Mouse (Mus musculus): ENCODE measurements around the gene Trpt1. TPM values are rescaled to one million over a fixed set of nuclear protein-coding genes. Genes with fewer than 3 reads are reported as not detected.
A peak's percentile ranks its signal among the peaks of the same experiment; 100 is the strongest.

Trpt1 gene
- polyA plus RNA-seq, 1 experiment from 2014 or later, result 11.7 TPM

DNA sequence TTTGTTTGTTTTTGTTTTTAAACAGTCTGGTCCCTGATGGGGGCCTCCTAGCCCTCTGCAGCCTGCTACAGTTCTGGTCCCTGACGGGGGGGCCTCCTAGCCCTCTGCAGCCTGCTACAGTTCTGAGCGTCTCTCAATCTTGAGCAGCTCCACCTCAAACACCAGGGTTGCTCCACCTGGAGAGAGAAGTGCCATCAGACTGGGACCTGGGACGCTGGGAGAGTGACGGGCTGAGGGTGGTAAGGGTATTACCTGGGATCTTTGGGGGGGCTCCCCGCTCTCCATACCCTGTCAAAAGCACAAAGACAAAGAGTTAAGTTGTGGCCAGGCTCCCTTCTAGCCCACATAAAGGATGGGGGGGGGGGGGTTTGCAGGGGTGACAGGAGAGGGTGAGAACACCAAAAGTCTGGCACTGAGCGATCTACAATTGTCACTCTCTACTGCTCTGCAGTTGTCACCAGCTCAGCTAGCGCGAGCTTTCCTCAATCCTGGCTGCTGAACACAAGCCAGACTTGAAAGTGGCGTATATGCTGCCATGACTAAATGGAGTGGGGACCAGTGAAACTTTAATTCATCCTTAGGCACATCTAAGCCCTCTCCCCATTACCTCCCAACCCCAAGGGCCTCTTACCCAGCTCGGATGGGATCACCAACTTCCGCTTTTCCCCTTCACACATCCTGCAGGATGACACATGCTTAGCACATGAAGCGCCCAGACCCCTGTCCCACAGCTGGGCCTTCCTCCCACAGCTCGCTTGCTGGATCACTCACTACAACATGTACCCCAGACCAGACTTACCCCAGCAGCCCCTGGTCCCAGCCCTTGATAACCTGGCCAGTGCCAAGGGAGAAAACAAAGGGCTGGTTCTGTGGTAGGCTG, 17.9 kb upstream of the Trpt1 start:
- Histone ChIP-seq H3K27ac (peak overlapping the region; percentile 88), H3K9ac (peak overlapping the region; percentile 61; the same call in 1 of the 2 replicates), H3K36me3 (peaks cover 27% of the 10 kb centered on the region), H3K9me3 (no peaks in the 10 kb centered on the region), H3K4me1 (peaks cover 39% of the 10 kb centered on the region), H3K4me3 (peak overlapping the region; percentile 63; the same call in 1 of the 2 replicates), H3K4me2 (replicated peaks) (peak overlapping the region; percentile 64), H3K27me3 (no peaks in the 10 kb centered on the region)
- WGBS, result 83% methylated on average over 13 of the region's 13 CpGs
- no peak for ATAC-seq (ENCODE audit: insufficient number of reproducible peaks, insufficient read depth, low FRiP score, low TSS enrichment)

DNA sequence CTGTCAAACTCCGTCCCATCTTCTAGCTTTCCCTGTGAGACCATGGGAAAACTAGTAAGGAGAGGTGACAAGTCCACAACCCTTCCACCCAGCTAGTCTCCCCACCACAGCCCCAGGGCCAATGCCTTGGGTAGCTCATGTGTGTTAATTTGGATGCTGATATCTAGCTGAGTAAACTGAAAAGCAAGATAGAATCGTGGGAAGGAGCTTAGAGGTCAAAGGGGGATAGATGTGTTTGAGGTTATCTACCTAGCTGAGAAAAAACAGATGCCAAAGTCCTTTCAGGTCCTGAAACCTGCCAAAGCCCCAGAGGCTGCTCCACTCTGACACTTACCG, 17.3 kb upstream of the Trpt1 start:
- no peaks in the 10 kb centered on the region for H3K9me3 ChIP-seq
- H3K27ac ChIP-seq, result peak overlapping the region; percentile 88
- H3K4me3 ChIP-seq, result peak overlapping the region; percentile 63
- WGBS, result 44% methylated on average over 3 of the region's 3 CpGs
- peak overlapping the region; percentile 64 for H3K4me2 ChIP-seq (replicated peaks)
- H3K27me3 ChIP-seq, result no peaks in the 10 kb centered on the region
- H3K9ac ChIP-seq, result peak overlapping the region; percentile 61; the same call in 1 of the 2 replicates
- no peak for ATAC-seq (ENCODE audit: insufficient number of reproducible peaks, insufficient read depth, low FRiP score, low TSS enrichment)
- H3K36me3 ChIP-seq, result peaks cover 31% of the 10 kb centered on the region
- H3K4me1 ChIP-seq, result peaks cover 39% of the 10 kb centered on the region

DNA sequence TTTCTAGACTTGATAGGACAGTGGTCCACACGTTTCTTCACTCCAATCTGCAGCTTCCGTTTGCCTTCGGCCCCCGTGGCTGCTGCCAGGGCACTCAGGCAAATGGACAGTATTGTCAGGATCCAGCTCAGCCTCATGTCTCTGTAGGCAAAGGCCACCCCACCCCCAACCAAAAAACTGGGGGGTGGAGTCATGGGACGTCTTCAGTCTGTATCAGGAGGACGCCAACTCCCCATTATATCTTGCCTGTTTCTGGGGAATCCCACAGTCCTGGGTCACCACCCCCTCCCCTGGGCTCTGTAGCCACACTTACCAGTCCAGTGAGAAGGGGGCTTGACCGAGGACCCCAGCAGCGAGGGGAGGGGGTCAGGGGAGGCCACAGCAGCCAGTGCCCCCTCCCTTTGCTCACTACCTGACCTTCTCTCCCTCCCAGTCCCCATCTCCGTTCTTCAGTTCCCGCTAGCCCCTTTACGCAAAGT, 16.9 kb upstream of the Trpt1 start:
- WGBS, result 7% methylated on average over 11 of the region's 11 CpGs
- peaks cover 36% of the 10 kb centered on the region for H3K36me3 ChIP-seq
- H3K4me2 ChIP-seq (replicated peaks), result peak overlapping the region; percentile 64
- ATAC-seq (ENCODE audit: insufficient number of reproducible peaks, insufficient read depth, low FRiP score, low TSS enrichment), result no peak
- no peaks in the 10 kb centered on the region for H3K9me3 ChIP-seq
- no peaks in the 10 kb centered on the region for H3K27me3 ChIP-seq
- H3K4me1 ChIP-seq, result peaks cover 39% of the 10 kb centered on the region
- peak overlapping the region; percentile 63 for H3K4me3 ChIP-seq
- H3K9ac ChIP-seq, result peak overlapping the region; percentile 61
- peak overlapping the region; percentile 88 for H3K27ac ChIP-seq

DNA sequence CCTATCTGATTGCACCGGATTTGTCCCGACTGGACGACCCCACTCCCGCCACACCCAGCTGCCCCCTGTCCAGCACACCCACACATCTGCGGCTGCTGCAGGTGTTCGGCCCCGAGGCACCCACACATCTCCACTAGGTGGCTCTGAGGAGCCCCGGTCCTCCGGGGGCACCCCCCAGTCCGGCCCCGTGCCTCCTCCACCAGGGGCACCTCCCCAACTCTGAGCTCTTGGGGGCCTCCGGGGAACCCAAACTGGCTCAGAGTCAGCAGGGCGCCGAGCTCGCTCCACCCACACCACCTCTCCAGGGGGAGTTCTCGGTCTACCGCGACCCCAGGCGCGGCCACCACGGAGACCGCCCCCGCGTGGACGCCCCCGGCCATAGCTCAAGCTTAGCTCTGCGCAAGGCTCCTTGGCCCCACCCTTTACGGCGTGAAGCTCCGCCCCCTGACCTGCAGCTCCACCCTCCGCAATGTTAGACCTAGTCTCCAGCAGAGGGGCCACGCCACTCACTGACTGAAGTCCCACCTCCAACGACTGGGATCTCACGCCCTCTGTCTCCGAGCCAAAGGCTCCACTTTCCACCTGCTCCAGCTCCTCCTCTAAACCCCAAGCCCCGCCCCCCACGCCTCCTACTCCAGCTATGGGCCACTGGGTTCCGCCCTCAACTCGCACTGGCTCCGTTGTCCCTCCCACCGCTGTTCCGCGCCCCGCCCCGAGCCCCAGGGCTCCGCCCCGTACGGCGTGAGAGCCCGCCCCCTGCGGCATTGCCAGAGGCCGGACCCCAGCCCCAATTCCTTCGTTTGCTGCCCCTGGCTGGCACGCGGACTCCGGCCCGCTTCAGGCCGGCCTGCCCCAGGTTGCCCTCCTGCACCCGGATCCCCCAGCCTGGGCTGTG, 16.2 kb upstream of the Trpt1 start:
- Histone ChIP-seq H3K36me3 (peaks cover 40% of the 10 kb centered on the region), H3K4me1 (peaks cover 39% of the 10 kb centered on the region), H3K9ac (peak overlapping the region; percentile 75), H3K4me2 (replicated peaks) (peak overlapping the region; percentile 64), H3K9me3 (no peaks in the 10 kb centered on the region), H3K4me3 (peak overlapping the region; percentile 63), H3K27ac (peak overlapping the region; percentile 88), H3K27me3 (no peaks in the 10 kb centered on the region)
- under 1% methylated on average over 59 of the region's 59 CpGs for WGBS
- ATAC-seq (ENCODE audit: insufficient number of reproducible peaks, insufficient read depth, low FRiP score, low TSS enrichment), result peak; percentile 89

DNA sequence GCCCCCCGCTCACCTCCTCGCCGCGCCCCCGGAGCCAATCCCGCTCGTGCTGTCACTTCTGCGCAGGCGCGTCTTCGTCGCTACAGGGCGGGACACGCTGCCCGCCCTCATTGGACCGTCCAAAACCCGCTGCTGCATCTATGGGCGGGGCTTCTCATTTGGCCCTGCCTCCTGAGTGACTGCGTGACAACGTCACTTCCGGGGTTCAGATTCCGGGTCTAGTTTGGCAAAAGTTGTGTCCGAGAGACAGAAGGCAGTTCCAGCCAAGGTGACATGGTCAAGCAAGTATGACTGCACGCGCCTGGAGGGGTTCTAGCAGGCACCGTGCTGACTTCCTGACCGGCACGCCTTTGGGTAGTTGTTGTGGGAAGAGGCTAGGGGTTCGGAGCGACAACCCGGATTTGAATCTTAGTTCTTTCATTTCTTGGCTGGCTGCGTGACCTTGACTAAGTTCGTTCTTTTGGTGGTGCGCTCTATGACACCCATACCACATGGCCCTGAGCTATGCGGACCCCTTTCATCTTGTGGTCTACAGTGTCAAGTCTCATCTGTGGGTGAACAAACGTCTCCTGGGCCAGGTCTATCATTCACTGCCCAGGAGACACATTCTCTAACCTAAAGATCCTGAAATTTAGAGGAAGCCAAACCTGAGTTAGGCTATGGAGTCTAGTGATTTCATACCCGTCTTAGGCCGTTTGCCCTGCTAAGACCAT, 15.4 kb upstream of the Trpt1 start, which contains the start of gene Fkbp2:
Gene Fkbp2 (minus strand): TSS at position 121 of the 713 bp plus-strand sequence.
- peak within 1 kb of the TSS; percentile 63 for H3K4me3 ChIP-seq
- peak; percentile 86 for ATAC-seq (ENCODE audit: insufficient number of reproducible peaks, insufficient read depth, low FRiP score, low TSS enrichment)
- H3K9ac ChIP-seq, result peak within 1 kb of the TSS; percentile 75
- H3K9me3 ChIP-seq, result no peaks in the 10 kb centered on the region
- H3K4me2 ChIP-seq (replicated peaks), result peak within 1 kb of the TSS; percentile 64
- peaks cover 39% of the 10 kb centered on the region for H3K4me1 ChIP-seq
- H3K27ac ChIP-seq, result peak within 1 kb of the TSS; percentile 88
- peaks cover 48% of the 10 kb centered on the region for H3K36me3 ChIP-seq
- 2% methylated on average over 38 of the region's 38 CpGs for WGBS
- H3K27me3 ChIP-seq, result no peaks in the 10 kb centered on the region

DNA sequence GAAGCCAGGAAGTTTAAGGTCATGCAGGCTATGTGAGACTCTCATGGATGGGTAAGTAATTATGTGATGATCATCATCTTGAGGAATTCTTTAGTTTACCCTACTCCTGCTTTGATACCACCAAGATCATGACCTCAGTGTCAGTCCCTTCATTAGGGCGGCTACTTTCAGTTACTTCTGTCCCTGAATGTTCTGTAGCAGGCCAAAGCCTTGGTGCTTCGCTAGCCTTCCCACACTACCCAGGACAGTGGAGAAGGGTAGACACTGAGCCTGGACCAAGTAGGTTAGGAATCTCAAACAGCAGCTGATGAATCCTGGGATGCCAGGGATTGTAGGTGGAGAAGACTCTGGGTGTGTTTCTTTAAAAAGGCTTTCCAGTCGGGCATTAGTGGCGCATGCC, 14.5 kb upstream of the Trpt1 start:
- H3K27me3 ChIP-seq, result no peaks in the 10 kb centered on the region
- no peaks in the 10 kb centered on the region for H3K9me3 ChIP-seq
- H3K4me2 ChIP-seq (replicated peaks), result peak overlapping the region; percentile 64; the same call in 1 of the 2 replicates
- no peak overlapping the region; the same call in 1 of the 2 replicates for H3K4me3 ChIP-seq
- peak overlapping the region; percentile 75; the same call in 1 of the 2 replicates for H3K9ac ChIP-seq
- 91% methylated on average over 4 of the region's 4 CpGs for WGBS
- H3K27ac ChIP-seq, result no peak overlapping the region
- no peak for ATAC-seq (ENCODE audit: insufficient number of reproducible peaks, insufficient read depth, low FRiP score, low TSS enrichment)
- H3K36me3 ChIP-seq, result peaks cover 49% of the 10 kb centered on the region
- peaks cover 40% of the 10 kb centered on the region for H3K4me1 ChIP-seq

DNA sequence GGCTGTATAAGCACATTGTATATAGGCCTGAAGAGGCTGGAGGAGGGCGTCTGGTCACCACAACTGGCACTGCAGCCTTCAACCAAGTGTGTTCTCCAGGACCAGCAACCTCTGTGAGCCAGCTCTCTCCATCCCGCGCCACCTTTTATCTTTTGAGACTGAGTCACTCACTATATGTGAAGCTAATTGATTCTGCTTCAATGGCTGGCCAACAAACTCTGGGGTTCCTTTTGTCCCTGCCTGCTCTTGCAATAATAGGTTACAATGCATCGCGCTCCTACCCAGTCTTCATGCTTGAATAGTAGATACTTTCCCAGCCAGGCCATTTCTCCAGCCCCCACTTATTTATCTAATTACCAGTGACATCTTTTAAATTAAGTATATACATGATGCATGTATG, 12.3 kb upstream of the Trpt1 start:
- Histone ChIP-seq H3K4me3 (no peak overlapping the region), H3K27me3 (no peaks in the 10 kb centered on the region), H3K9me3 (no peaks in the 10 kb centered on the region), H3K9ac (no peak overlapping the region), H3K4me1 (peaks cover 30% of the 10 kb centered on the region), H3K4me2 (replicated peaks) (no peak overlapping the region), H3K27ac (no peak overlapping the region), H3K36me3 (peaks cover 30% of the 10 kb centered on the region)
- no peak for ATAC-seq (ENCODE audit: insufficient number of reproducible peaks, insufficient read depth, low FRiP score, low TSS enrichment)
- 90% methylated on average over 5 of the region's 5 CpGs for WGBS

DNA sequence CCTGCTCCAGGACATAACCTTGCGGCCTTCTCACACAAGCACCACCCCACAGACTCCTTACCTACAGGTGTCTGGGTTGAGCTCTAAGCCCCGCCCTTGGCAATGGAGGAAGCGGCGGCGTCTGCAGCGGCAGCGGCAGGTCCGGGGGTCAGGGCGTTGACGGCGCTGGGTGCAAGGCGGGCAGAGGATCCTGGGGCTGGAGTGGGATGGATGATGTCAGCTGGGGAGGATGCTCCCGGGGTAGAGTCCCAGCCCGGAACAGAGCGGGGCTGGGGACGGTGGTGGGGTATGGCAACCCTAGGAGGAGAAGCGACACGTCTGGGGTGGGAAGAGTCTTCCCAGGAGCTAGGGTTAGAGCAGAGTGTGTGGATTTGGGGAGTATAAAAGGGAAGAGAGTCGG, 10.6 kb upstream of the Trpt1 start:
- Histone ChIP-seq H3K9ac (0 out of 2 replicates have a peak overlapping the region, but pooled peaks have one; percentile 2), H3K27ac (no peak overlapping the region), H3K4me2 (replicated peaks) (no peak overlapping the region), H3K36me3 (peaks cover 29% of the 10 kb centered on the region), H3K4me3 (no peak overlapping the region), H3K4me1 (peaks cover 22% of the 10 kb centered on the region), H3K27me3 (no peaks in the 10 kb centered on the region), H3K9me3 (no peaks in the 10 kb centered on the region)
- WGBS, result 80% methylated on average over 19 of the region's 19 CpGs
- no peak for ATAC-seq (ENCODE audit: insufficient number of reproducible peaks, insufficient read depth, low FRiP score, low TSS enrichment)

DNA sequence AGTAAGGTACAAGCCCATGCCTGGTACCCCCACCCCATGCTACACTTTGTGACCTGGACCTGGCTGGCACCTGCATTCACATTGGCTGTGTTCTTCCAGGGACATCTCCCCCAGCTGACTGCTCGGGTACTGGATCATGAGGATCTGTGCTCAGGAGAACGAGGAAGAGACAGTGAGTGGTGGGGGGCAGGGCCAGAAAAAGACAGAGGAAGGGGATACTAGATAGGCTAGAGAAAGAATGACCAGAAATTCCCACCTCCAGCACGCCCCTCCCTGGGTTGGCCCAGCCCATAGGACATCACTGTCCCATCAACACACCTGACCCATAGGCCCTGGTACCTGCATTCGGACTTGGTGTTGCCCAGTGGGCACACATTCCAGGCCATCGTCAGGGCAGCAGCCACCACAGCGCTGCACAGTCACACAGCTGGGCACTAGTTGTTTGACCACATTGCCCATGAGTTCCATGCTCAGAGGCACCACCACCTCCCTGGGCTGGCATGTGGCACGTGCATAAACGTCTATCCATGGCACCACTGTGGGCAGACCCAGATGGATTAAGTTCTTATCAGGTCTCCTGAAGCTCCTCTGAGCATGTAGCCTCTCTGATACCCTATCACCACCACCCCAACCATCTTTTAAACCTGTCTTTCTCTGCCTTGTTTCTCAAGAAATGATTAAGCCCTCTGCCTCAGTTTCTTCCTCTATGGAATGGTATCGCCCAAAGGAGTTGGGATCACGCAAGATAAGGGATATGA, 9.8 kb upstream of the Trpt1 start:
- Histone ChIP-seq H3K36me3 (peaks cover 29% of the 10 kb centered on the region), H3K27ac (no peak overlapping the region), H3K4me3 (peak overlapping the region; percentile 91), H3K27me3 (no peaks in the 10 kb centered on the region), H3K9ac (peak overlapping the region; percentile 88; the same call in 1 of the 2 replicates), H3K4me2 (replicated peaks) (peak overlapping the region; percentile 86), H3K9me3 (no peaks in the 10 kb centered on the region), H3K4me1 (peaks cover 19% of the 10 kb centered on the region)
- WGBS, result 80% methylated on average over 10 of the region's 10 CpGs
- no peak for ATAC-seq (ENCODE audit: insufficient number of reproducible peaks, insufficient read depth, low FRiP score, low TSS enrichment)

DNA sequence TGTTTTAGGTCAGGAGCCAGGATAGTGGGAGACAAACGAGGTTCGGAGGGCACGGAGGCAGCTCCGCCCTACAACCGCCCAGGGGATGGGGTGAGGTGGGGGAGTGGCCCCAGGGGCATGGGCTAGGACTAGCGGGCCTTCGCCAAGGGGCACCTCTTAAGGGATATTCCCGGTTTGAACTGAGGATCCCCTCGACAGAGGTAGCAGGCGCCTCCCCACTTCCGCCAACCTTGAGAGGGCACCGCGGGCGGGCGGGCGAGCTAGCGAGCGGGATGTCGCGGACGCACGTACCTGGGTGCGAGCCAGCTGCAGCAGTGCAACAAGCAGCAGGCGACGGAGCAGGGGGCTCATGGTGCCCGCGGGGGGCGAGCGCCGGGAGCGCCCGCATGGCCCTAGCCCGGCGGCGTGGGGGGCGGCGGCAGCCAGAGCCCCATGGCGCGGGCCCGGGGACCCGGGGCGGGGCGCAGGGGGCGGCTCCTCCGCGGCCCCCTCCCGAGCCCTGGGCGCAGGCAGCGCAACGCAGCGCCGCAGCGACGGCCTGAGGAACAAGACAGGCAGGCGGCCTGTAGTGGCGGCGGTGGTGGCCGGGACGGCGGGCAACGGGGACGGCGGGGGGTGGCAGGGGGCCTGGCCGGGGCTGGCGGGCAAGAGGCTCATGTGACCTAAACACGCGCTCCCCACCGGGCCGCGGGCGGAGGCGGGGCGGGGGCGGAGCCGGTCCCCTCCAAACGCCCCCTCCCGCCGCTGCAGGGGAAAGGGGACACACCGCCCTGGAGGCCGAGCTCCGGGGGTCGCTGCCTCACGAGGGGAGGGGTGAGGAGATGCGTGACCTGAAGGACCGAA, 8.6 kb upstream of the Trpt1 start, which contains the start of gene Vegfb:
Gene Vegfb (minus strand): TSS at position 591 of the 843 bp plus-strand sequence.
- WGBS, result under 1% methylated on average over 75 of the region's 85 CpGs
- no peaks in the 10 kb centered on the region for H3K9me3 ChIP-seq
- H3K27ac ChIP-seq, result peak within 1 kb of the TSS; percentile 91
- ATAC-seq (ENCODE audit: insufficient number of reproducible peaks, insufficient read depth, low FRiP score, low TSS enrichment), result peak; percentile 36
- peak within 1 kb of the TSS; percentile 91 for H3K4me3 ChIP-seq
- H3K4me1 ChIP-seq, result peaks cover 21% of the 10 kb centered on the region
- no peaks in the 10 kb centered on the region for H3K27me3 ChIP-seq
- H3K9ac ChIP-seq, result peak within 1 kb of the TSS; percentile 88
- peak within 1 kb of the TSS; percentile 86 for H3K4me2 ChIP-seq (replicated peaks)
- H3K36me3 ChIP-seq, result peaks cover 29% of the 10 kb centered on the region

Data from embryonic facial prominence, embryonic 12.5 days (tissue).